Mouse (Mus musculus): ENCODE measurements at regions not wholly inside any gene's neighbourhood (a gene's known extent, or its start where the extent isn't known, plus 50 kb on each side); places are given as distances from the start of the nearest gene placed in this dataset.

DNA sequence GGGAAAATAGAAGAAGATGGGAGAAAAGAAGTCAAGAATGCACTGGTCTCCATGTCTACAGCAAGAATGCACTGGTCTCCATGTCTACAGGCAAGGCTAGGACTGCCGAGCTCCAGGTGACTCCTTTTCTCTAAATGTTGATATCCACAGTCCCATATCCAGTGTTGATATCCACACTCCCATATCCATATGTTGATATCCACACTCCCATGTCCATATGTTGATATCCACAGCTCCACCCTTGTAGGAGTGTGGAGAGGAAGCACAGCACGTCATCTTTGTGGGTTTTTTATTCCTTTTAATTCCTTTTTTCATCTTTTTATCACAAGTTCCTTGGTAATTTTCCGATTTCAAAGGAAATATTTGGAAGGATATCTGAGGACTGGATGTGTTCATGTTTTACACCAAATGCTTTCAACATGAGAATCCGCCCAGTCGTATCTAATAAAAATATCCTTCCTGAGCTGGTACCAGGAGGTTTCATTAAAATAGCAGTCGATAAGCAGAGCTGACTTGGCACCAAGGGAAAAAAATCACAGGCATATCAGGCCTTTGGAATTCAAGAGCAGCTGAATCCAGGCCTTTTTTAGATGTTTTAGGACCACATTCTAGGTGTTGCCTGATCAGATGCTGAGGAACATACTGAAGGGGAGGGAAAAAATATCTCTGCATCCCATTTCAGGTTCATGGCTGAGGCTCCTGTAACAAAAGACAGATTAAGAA, 653.7 kb upstream of the Cdh11 start:
- Histone ChIP-seq H3K27ac (no peak overlapping the region), H3K27me3 (ENCODE audit: insufficient read depth, low read length) (no peaks in the 10 kb centered on the region), H3K36me3 (ENCODE audit: insufficient read depth, low read length) (no peaks in the 10 kb centered on the region), H3K9me3 (ENCODE audit: low read length) (no peaks in the 10 kb centered on the region), H3K4me1 (ENCODE audit: insufficient read depth, low read length) (no peaks in the 10 kb centered on the region), H3K4me2 (ENCODE audit: low read depth, low read length) (no peak overlapping the region), H3K9ac (replicated peaks; ENCODE audit: low read length) (no peak overlapping the region), H3K4me3 (ENCODE audit: low read length) (no peak overlapping the region)
- DNase-seq (ENCODE audit: low spot score) (no peak), ATAC-seq (no peak)
- no peak for TF ChIP-seq CTCF (IDR thresholded peaks at IDR 0.05; ENCODE audit: low read depth)
- WGBS, result 87% methylated on average over 6 of the region's 6 CpGs

DNA sequence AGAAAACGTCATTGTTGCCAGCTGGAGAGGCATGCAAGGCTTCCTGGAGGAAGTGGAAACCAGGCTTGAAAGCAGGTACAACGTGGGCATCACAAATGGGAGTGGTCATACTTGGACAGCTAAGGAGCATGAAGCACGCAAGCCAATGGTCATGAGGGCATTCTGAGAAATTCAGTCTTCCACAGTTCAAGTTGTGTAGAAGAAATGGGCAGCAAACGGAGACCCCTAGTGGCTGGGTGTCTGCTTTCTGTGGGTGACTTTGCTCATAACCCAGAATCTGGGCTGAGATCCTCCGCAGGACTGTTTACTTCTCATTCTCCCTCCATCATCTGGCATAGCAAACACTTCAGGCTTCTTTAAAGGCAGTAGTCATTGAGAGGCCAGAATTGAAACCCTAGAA, 655.7 kb upstream of the Cdh11 start:
- H3K9me3 ChIP-seq (ENCODE audit: low read length), result no peaks in the 10 kb centered on the region
- no peaks in the 10 kb centered on the region for H3K27me3 ChIP-seq (ENCODE audit: insufficient read depth, low read length)
- 72% methylated on average over 5 of the region's 5 CpGs for WGBS
- DNase-seq (ENCODE audit: low spot score) (no peak), ATAC-seq (no peak)
- no peaks in the 10 kb centered on the region for H3K36me3 ChIP-seq (ENCODE audit: insufficient read depth, low read length)
- H3K4me2 ChIP-seq (ENCODE audit: low read depth, low read length), result no peak overlapping the region
- no peak overlapping the region for H3K4me3 ChIP-seq (ENCODE audit: low read length)
- H3K4me1 ChIP-seq (ENCODE audit: insufficient read depth, low read length), result no peaks in the 10 kb centered on the region
- H3K9ac ChIP-seq (replicated peaks; ENCODE audit: low read length), result no peak overlapping the region
- peak; percentile 51 for TF ChIP-seq CTCF (IDR thresholded peaks at IDR 0.05; ENCODE audit: low read depth)
- no peak overlapping the region for H3K27ac ChIP-seq

DNA sequence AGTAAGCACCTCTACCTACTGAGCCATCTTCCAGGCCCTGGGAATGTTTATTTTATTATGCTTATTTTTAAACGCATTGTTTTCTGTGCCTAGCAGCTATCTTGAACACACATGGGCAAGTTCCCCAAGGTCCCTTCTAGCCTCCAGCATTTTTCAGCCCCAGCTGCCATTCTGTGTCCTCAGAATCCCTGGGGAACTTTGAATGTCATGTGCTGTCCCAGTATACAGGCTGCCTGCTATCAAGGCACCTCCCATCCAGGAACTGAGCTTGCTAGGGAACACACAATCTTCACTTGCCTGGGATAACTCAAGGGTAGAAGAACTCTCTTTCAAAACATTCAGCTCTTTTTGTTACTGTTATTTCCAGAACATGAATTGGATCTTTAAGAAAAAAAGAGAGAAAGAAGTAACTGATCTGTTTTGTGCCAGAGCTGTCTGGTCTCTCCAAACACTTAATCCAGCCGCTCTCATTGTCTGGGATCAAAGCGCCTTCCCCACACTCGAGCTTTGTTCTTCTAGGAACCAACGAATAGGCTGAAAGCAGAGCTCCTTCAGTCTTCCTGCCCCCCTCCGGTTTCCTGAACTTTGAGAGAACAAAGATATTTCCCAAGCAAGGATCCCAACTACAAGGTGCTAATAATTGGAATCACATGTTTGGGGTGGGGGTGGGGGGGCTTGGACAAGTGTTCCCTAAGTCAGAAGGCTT, 657.1 kb upstream of the Cdh11 start:
- no peak overlapping the region for H3K9ac ChIP-seq (replicated peaks; ENCODE audit: low read length)
- H3K27ac ChIP-seq, result no peak overlapping the region
- no peaks in the 10 kb centered on the region for H3K27me3 ChIP-seq (ENCODE audit: insufficient read depth, low read length)
- no peak overlapping the region for H3K4me3 ChIP-seq (ENCODE audit: low read length)
- H3K9me3 ChIP-seq (ENCODE audit: low read length), result no peaks in the 10 kb centered on the region
- no peaks in the 10 kb centered on the region for H3K36me3 ChIP-seq (ENCODE audit: insufficient read depth, low read length)
- no peak for TF ChIP-seq CTCF (IDR thresholded peaks at IDR 0.05; ENCODE audit: low read depth)
- no peak overlapping the region for H3K4me2 ChIP-seq (ENCODE audit: low read depth, low read length)
- no peak for ATAC-seq
- WGBS, result 15% methylated on average over 6 of the region's 6 CpGs
- no peak for DNase-seq (ENCODE audit: low spot score)
- H3K4me1 ChIP-seq (ENCODE audit: insufficient read depth, low read length), result no peaks in the 10 kb centered on the region

GRCm38 (mm10) chr8:103444577-103444976, 656.8 kb upstream of the Cdh5 start:
- 59% methylated on average over 7 of the region's 7 CpGs for WGBS
- DNase-seq (ENCODE audit: low spot score), result no peak

GRCm38 (mm10) chr8:103445378-103445777, 656.0 kb upstream of the Cdh5 start:
- no peak for TF ChIP-seq CTCF (IDR thresholded peaks at IDR 0.05; ENCODE audit: low read depth)
- no peak overlapping the region for H3K4me3 ChIP-seq (ENCODE audit: low read length)
- ATAC-seq, result no peak

More at GRCm38 (mm10) chr8:103444577-103444976, 656.8 kb upstream of the Cdh5 start:
- no peak for TF ChIP-seq CTCF (IDR thresholded peaks at IDR 0.05; ENCODE audit: low read depth)
- Histone ChIP-seq H3K9me3 (ENCODE audit: low read length) (no peaks in the 10 kb centered on the region), H3K9ac (replicated peaks; ENCODE audit: low read length) (no peak overlapping the region), H3K27me3 (ENCODE audit: insufficient read depth, low read length) (0 out of 2 replicates have a peak, but pooled peaks cover 3% of the 10 kb centered on the region), H3K27ac (no peak overlapping the region), H3K4me1 (ENCODE audit: insufficient read depth, low read length) (no peaks in the 10 kb centered on the region), H3K4me3 (ENCODE audit: low read length) (no peak overlapping the region), H3K36me3 (ENCODE audit: insufficient read depth, low read length) (no peaks in the 10 kb centered on the region), H3K4me2 (ENCODE audit: low read depth, low read length) (no peak overlapping the region)
- no peak for ATAC-seq

GRCm38 (mm10) chr8:103447916-103448315, 653.5 kb upstream of the Cdh5 start:
- WGBS, result 34% methylated on average over 5 of the region's 5 CpGs
- H3K27me3 ChIP-seq (ENCODE audit: insufficient read depth, low read length), result 0 out of 2 replicates have a peak, but pooled peaks cover 3% of the 10 kb centered on the region
- no peak; the same call in 1 of the 2 replicates for ATAC-seq
- no peak for TF ChIP-seq CTCF (IDR thresholded peaks at IDR 0.05; ENCODE audit: low read depth)
- H3K4me2 ChIP-seq (ENCODE audit: low read depth, low read length), result no peak overlapping the region
- no peak overlapping the region for H3K4me3 ChIP-seq (ENCODE audit: low read length)
- no peaks in the 10 kb centered on the region for H3K36me3 ChIP-seq (ENCODE audit: insufficient read depth, low read length)
- H3K4me1 ChIP-seq (ENCODE audit: insufficient read depth, low read length), result no peaks in the 10 kb centered on the region
- H3K27ac ChIP-seq, result no peak overlapping the region
- DNase-seq (ENCODE audit: low spot score), result no peak
- H3K9me3 ChIP-seq (ENCODE audit: low read length), result no peaks in the 10 kb centered on the region
- no peak overlapping the region for H3K9ac ChIP-seq (replicated peaks; ENCODE audit: low read length)

More at GRCm38 (mm10) chr8:103445378-103445777, 656.0 kb upstream of the Cdh5 start:
- Histone ChIP-seq H3K9ac (replicated peaks; ENCODE audit: low read length) (no peak overlapping the region), H3K27ac (no peak overlapping the region), H3K4me2 (ENCODE audit: low read depth, low read length) (no peak overlapping the region), H3K36me3 (ENCODE audit: insufficient read depth, low read length) (no peaks in the 10 kb centered on the region), H3K4me1 (ENCODE audit: insufficient read depth, low read length) (no peaks in the 10 kb centered on the region), H3K9me3 (ENCODE audit: low read length) (no peaks in the 10 kb centered on the region), H3K27me3 (ENCODE audit: insufficient read depth, low read length) (0 out of 2 replicates have a peak, but pooled peaks cover 3% of the 10 kb centered on the region)
- 92% methylated on average over 2 of the region's 2 CpGs for WGBS
- DNase-seq (ENCODE audit: low spot score), result no peak

Measured in hindbrain, postnatal 0 days (tissue).